Mouse (Mus musculus): ENCODE results near the gene Xrra1. TPM values are rescaled to one million over a fixed set of nuclear protein-coding genes. Genes with fewer than 3 reads are reported as not detected.

The Xrra1 gene
- polyA plus RNA-seq, 1 experiment from 2014 or later = 0.31 TPM

GRCm38 (mm10) chr7:99962536-99963236 lies 103.8 kb downstream of the Xrra1 start:
- Histone ChIP-seq H3K4me3 (replicated peaks; ENCODE audit: low read length) (no peak overlapping the region), H3K9me3 (replicated peaks; ENCODE audit: control insufficient read depth, low read length) (no peaks in the 10 kb centered on the region), H3K27me3 (ENCODE audit: control insufficient read depth, insufficient read depth, low read length) (no peaks in the 10 kb centered on the region), H3K36me3 (ENCODE audit: control insufficient read depth, insufficient read depth, low read length) (no peaks in the 10 kb centered on the region), H3K27ac (ENCODE audit: low read length) (peak overlapping the region; percentile 67), H3K4me2 (ENCODE audit: low read depth, low read length) (no peak overlapping the region), H3K9ac (ENCODE audit: low read length) (no peak overlapping the region), H3K4me1 (ENCODE audit: control insufficient read depth, insufficient read depth, low read length) (peaks cover 34% of the 10 kb centered on the region)
- no peak for ATAC-seq (ENCODE audit: insufficient read depth, low FRiP score)
- WGBS = 66% methylated on average over 8 of the region's 8 CpGs

GRCm38 (mm10) chr7:99963237-99963860 lies 104.4 kb downstream of the Xrra1 start:
- Histone ChIP-seq H3K4me2 (ENCODE audit: low read depth, low read length) (no peak overlapping the region), H3K27ac (ENCODE audit: low read length) (peak overlapping the region; percentile 42), H3K9ac (ENCODE audit: low read length) (no peak overlapping the region), H3K9me3 (replicated peaks; ENCODE audit: control insufficient read depth, low read length) (no peaks in the 10 kb centered on the region), H3K36me3 (ENCODE audit: control insufficient read depth, insufficient read depth, low read length) (no peaks in the 10 kb centered on the region), H3K27me3 (ENCODE audit: control insufficient read depth, insufficient read depth, low read length) (no peaks in the 10 kb centered on the region), H3K4me1 (ENCODE audit: control insufficient read depth, insufficient read depth, low read length) (peaks cover 34% of the 10 kb centered on the region), H3K4me3 (replicated peaks; ENCODE audit: low read length) (no peak overlapping the region)
- no peak for ATAC-seq (ENCODE audit: insufficient read depth, low FRiP score)
- WGBS = 76% methylated on average over 3 of the region's 3 CpGs

- H3K9ac ChIP-seq (ENCODE audit: low read length) = peak overlapping the region; percentile 60
- H3K27ac ChIP-seq (ENCODE audit: low read length) = peak overlapping the region; percentile 86
- no peaks in the 10 kb centered on the region for H3K9me3 ChIP-seq (replicated peaks; ENCODE audit: control insufficient read depth, low read length)
- H3K4me3 ChIP-seq (replicated peaks; ENCODE audit: low read length) = no peak overlapping the region; the same call in 1 of the 2 replicates
- WGBS = 21% methylated on average over 9 of the region's 9 CpGs
- H3K27me3 ChIP-seq (ENCODE audit: control insufficient read depth, insufficient read depth, low read length) = no peaks in the 10 kb centered on the region
- peaks cover 34% of the 10 kb centered on the region for H3K4me1 ChIP-seq (ENCODE audit: control insufficient read depth, insufficient read depth, low read length)
- no peaks in the 10 kb centered on the region for H3K36me3 ChIP-seq (ENCODE audit: control insufficient read depth, insufficient read depth, low read length)
- peak overlapping the region; percentile 36 for H3K4me2 ChIP-seq (ENCODE audit: low read depth, low read length)
- ATAC-seq (ENCODE audit: insufficient read depth, low FRiP score) = peak; percentile 62; the same call in 1 of the 2 replicates
These were observed 106.3 kb downstream of the Xrra1 start for GRCm38 (mm10) chr7:99965020-99965841.

GRCm38 (mm10) chr7:99966011-99966721 lies 107.2 kb downstream of the Xrra1 start:
- H3K27ac ChIP-seq (ENCODE audit: low read length) = peak overlapping the region; percentile 40
- 57% methylated on average over 9 of the region's 9 CpGs for WGBS
- ATAC-seq (ENCODE audit: insufficient read depth, low FRiP score) = no peak

More at GRCm38 (mm10) chr7:99966011-99966721, 107.2 kb downstream of the Xrra1 start:
- Histone ChIP-seq H3K36me3 (ENCODE audit: control insufficient read depth, insufficient read depth, low read length) (no peaks in the 10 kb centered on the region), H3K9me3 (replicated peaks; ENCODE audit: control insufficient read depth, low read length) (no peaks in the 10 kb centered on the region), H3K4me2 (ENCODE audit: low read depth, low read length) (no peak overlapping the region; the same call in 1 of the 2 replicates), H3K4me1 (ENCODE audit: control insufficient read depth, insufficient read depth, low read length) (peaks cover 32% of the 10 kb centered on the region), H3K9ac (ENCODE audit: low read length) (no peak overlapping the region), H3K4me3 (replicated peaks; ENCODE audit: low read length) (no peak overlapping the region), H3K27me3 (ENCODE audit: control insufficient read depth, insufficient read depth, low read length) (no peaks in the 10 kb centered on the region)

Other genes starting within 250 kb of the Xrra1 start
- gene Tpbgl, start 232.0 kb upstream of the Xrra1 start, polyA plus RNA-seq (2015; fragmentation: Nextera tagmentation; extraction: Ambion mirVana) = 1.2 and 1.6 TPM in 2 replicates
- gene Slco2b1, start 147.8 kb upstream of the Xrra1 start, polyA plus RNA-seq (2015; fragmentation: Nextera tagmentation; extraction: Ambion mirVana) = 4.0 and 4.6 TPM in 2 replicates
- not detected in 2 replicates for gene Olfr520, start 128.8 kb upstream of the Xrra1 start, polyA plus RNA-seq (2015; fragmentation: Nextera tagmentation; extraction: Ambion mirVana)
- gene Olfr521, start 95.6 kb upstream of the Xrra1 start, polyA plus RNA-seq (2015; fragmentation: Nextera tagmentation; extraction: Ambion mirVana) = not detected in 2 replicates
- gene Neu3, start 30.7 kb upstream of the Xrra1 start, polyA plus RNA-seq (2015; fragmentation: Nextera tagmentation; extraction: Ambion mirVana) = 6.8 and 7.5 TPM in 2 replicates
- gene Spcs2, start 4.3 kb downstream of the Xrra1 start, polyA plus RNA-seq (2015; fragmentation: Nextera tagmentation; extraction: Ambion mirVana) = 370 and 373 TPM in 2 replicates
- 3.8 and 4.5 TPM in 2 replicates for gene Rnf169, start 121.3 kb downstream of the Xrra1 start, polyA plus RNA-seq (2015; fragmentation: Nextera tagmentation; extraction: Ambion mirVana)
- 0.48 and 0.90 TPM in 2 replicates for gene Chrdl2, start 147.1 kb downstream of the Xrra1 start, polyA plus RNA-seq (2015; fragmentation: Nextera tagmentation; extraction: Ambion mirVana)